Mouse (Mus musculus) CH12.LX (cell line): ENCODE measurements around the gene Efna4. TPM values are rescaled to one million over a fixed set of nuclear protein-coding genes. Genes with fewer than 3 reads are reported as not detected.

Experiments used
- DNase-seq: peaks from one replicate; pipeline ENCODE4 v3.0.0-alpha.2; 2013; ENCODE audit errors: extremely low read depth
- H3K27ac ChIP-seq: 2 replicates; pipeline ENCODE4 v1.5.1; 2012; ENCODE audit warnings: low read depth, mild to moderate bottlenecking, control low read depth, moderate library complexity; ENCODE audit not compliant: insufficient read depth
- H3K27me3 ChIP-seq: replicated peaks from 2 replicates; pipeline ENCODE3; 2012; ENCODE audit warnings: inconsistent platforms
- H3K36me3 ChIP-seq, 2 experiments: replicated peaks in 1 of 2; 2 replicates each; pipeline versions ENCODE3 to v1.6.1; 2012; ENCODE audit warnings: inconsistent platforms in 1 of 2, low read length in 1 of 2, mild to moderate bottlenecking in 1 of 2, mixed read lengths in 1 of 2, moderate library complexity in 1 of 2; ENCODE audit not compliant: control insufficient read depth in 1 of 2, insufficient read depth in 1 of 2
- H3K4me1 ChIP-seq, 2 experiments: 2 replicates each; pipeline ENCODE4 v1.6.1; 2012; ENCODE audit warnings: inconsistent platforms in 1 of 2, moderate library complexity in 1 of 2; ENCODE audit not compliant: insufficient read depth in 2 of 2, control insufficient read depth in 1 of 2
- H3K4me2 ChIP-seq: 2 replicates; pipeline ENCODE4 v1.6.1; 2012; ENCODE audit warnings: low read depth, mild to moderate bottlenecking, control low read depth; ENCODE audit not compliant: poor library complexity, insufficient read depth, severe bottlenecking
- H3K4me3 ChIP-seq, 3 experiments: fragments of 150-350 bp in 1 of 3; sonication (generic) in 1 of 3; replicated peaks in 1 of 3; 2 replicates each; pipeline versions ENCODE3 to v1.5.1; 2011 to 2012; ENCODE audit warnings: low read depth in 2 of 3, low read length in 2 of 3, mild to moderate bottlenecking in 2 of 3, moderate library complexity in 2 of 3, control low read depth in 1 of 3, improper control_type of control experiment in 1 of 3, inconsistent platforms in 1 of 3, mixed read lengths in 1 of 3; ENCODE audit not compliant: poor library complexity in 1 of 3
- H3K79me2 ChIP-seq: replicated peaks from 2 replicates; pipeline ENCODE4 v1.6.1; 2012; ENCODE audit warnings: mild to moderate bottlenecking, moderate library complexity; ENCODE audit not compliant: control insufficient read depth, poor library complexity, insufficient read depth, severe bottlenecking; ENCODE audit errors: extremely low read depth
- H3K9ac ChIP-seq: 2 replicates; pipeline ENCODE4 v1.6.1; 2012; ENCODE audit warnings: low read depth, mild to moderate bottlenecking, control low read depth, moderate library complexity; ENCODE audit not compliant: insufficient read depth
- H3K9me3 ChIP-seq: replicated peaks from 2 replicates; pipeline ENCODE3; 2012; ENCODE audit warnings: low read length, inconsistent platforms, mixed read lengths
- CHD2 ChIP-seq: IDR thresholded peaks from 2 replicates; pipeline ENCODE4 v1.6.1; 2011; ENCODE audit warnings: low read length, improper control_type of control experiment
- ELF1 ChIP-seq: IDR thresholded peaks from 2 replicates; pipeline ENCODE4 v1.6.1; 2014; ENCODE audit warnings: low read depth, mild to moderate bottlenecking, inconsistent platforms, low read length, improper control_type of control experiment
- EP300 ChIP-seq: IDR thresholded peaks from 2 replicates; pipeline ENCODE4 v1.6.1; 2011; ENCODE audit warnings: low read length, improper control_type of control experiment
- ETS1 ChIP-seq: conservative IDR thresholded peaks from 2 replicates; pipeline ENCODE4 v1.6.1; 2012; ENCODE audit warnings: low read depth, mild to moderate bottlenecking, inconsistent platforms, low read length, improper control_type of control experiment, moderate library complexity
- GABPA ChIP-seq: IDR thresholded peaks from 2 replicates; pipeline ENCODE4 v1.6.1; 2012; ENCODE audit warnings: low read depth, low read length, improper control_type of control experiment, inconsistent platforms; ENCODE audit not compliant: insufficient replicate concordance
- IRF4 ChIP-seq: IDR thresholded peaks from 2 replicates; pipeline ENCODE4 v1.6.1; 2014; ENCODE audit warnings: low read depth, mild to moderate bottlenecking, inconsistent platforms, low read length, improper control_type of control experiment
- MAFK ChIP-seq: IDR thresholded peaks from 2 replicates; pipeline ENCODE4 v1.6.1; 2011; ENCODE audit warnings: low read length, improper control_type of control experiment; ENCODE audit not compliant: insufficient replicate concordance
- MEF2A ChIP-seq: IDR thresholded peaks from 2 replicates; pipeline ENCODE4 v1.6.1; 2014; ENCODE audit warnings: low read depth, mild to moderate bottlenecking, inconsistent platforms, low read length, improper control_type of control experiment, borderline replicate concordance
- MXI1 ChIP-seq: IDR thresholded peaks from 2 replicates; pipeline ENCODE4 v1.6.1; 2011; ENCODE audit warnings: mild to moderate bottlenecking, low read depth, low read length, improper control_type of control experiment
- MYC ChIP-seq: IDR thresholded peaks from 2 replicates; pipeline ENCODE4 v1.6.1; 2011; ENCODE audit warnings: low read depth, mild to moderate bottlenecking, improper control_type of control experiment, low read length
- NELFE ChIP-seq: IDR thresholded peaks from 2 replicates; pipeline ENCODE4 v1.6.1; 2011; ENCODE audit warnings: low read depth, low read length, improper control_type of control experiment
- NRF1 ChIP-seq: IDR thresholded peaks from 2 replicates; pipeline ENCODE4 v1.6.1; 2014; ENCODE audit warnings: low read depth, mild to moderate bottlenecking, inconsistent platforms, low read length, improper control_type of control experiment, moderate library complexity
- POLR2A ChIP-seq: IDR thresholded peaks from 2 replicates; pipeline ENCODE4 v1.6.1; 2011; ENCODE audit warnings: low read depth, mild to moderate bottlenecking, improper control_type of control experiment, low read length
- POLR2AphosphoS2 ChIP-seq: IDR thresholded peaks from 2 replicates; pipeline ENCODE4 v1.6.1; 2011; ENCODE audit warnings: low read depth, low read length, improper control_type of control experiment
- RCOR1 ChIP-seq: conservative IDR thresholded peaks from 2 replicates; pipeline ENCODE4 v1.6.1; 2012; ENCODE audit warnings: low read depth, mild to moderate bottlenecking, inconsistent platforms, low read length, improper control_type of control experiment
- SIN3A ChIP-seq: IDR thresholded peaks from 2 replicates; pipeline ENCODE4 v1.6.1; 2012; ENCODE audit warnings: low read length, improper control_type of control experiment, inconsistent platforms
- SMC3 ChIP-seq: IDR thresholded peaks from 2 replicates; pipeline ENCODE4 v1.6.1; 2011; ENCODE audit warnings: low read depth, low read length, improper control_type of control experiment
- TBP ChIP-seq: conservative IDR thresholded peaks from 2 replicates; pipeline ENCODE4 v1.6.1; 2011; ENCODE audit warnings: low read depth, low read length, improper control_type of control experiment
- UBTF ChIP-seq: IDR thresholded peaks from 2 replicates; pipeline ENCODE4 v1.6.1; 2012; ENCODE audit warnings: low read depth, mild to moderate bottlenecking, inconsistent platforms, low read length, improper control_type of control experiment, moderate library complexity
- USF2 ChIP-seq: conservative IDR thresholded peaks from 2 replicates; pipeline ENCODE4 v1.6.1; 2011; ENCODE audit warnings: low read depth, low read length, improper control_type of control experiment
- ZKSCAN1 ChIP-seq: IDR thresholded peaks from 2 replicates; pipeline ENCODE4 v1.6.1; 2012; ENCODE audit warnings: low read depth, inconsistent platforms, low read length, improper control_type of control experiment, borderline replicate concordance
- dilution Hi-C: fragments of 300-500 bp; cut with MboI; formaldehyde crosslinking; loops from 2 replicates; pipeline ENCODE4 v1.14.3; 2020; ENCODE audit warnings: low sequenced_read_pairs; ENCODE audit not compliant: extremely low pct_unique_long_range_greater_than_20kb, extremely low pct_ligation_motif_present
- in situ Hi-C: fragments of 300-500 bp; cut with MboI; formaldehyde crosslinking; loops from 3 replicates; pipeline ENCODE4 v1.14.3; 2019; ENCODE audit warnings: low sequenced_read_pairs, low pct_ligation_motif_present, low pct_unique_long_range_greater_than_20kb, mixed read lengths
- polyA plus RNA-seq: library from polyadenylated mRNA; unstranded; fragments of >175 nt; gene quantifications from 2 replicates; pipeline ENCODE4 v1.2.1, GENCODE M21; 2012; ENCODE audit warnings: low read depth; ENCODE audit not compliant: insufficient read length
- total RNA-seq, 2 experiments: library from RNA; depleted of rRNA; stranded (reverse); fragments of 300-350 nt in 1 of 2; fragments of >200 nt in 1 of 2; gene quantifications; 2 replicates each; pipeline ENCODE4 v1.2.3; 2012 to 2014

Gene Efna4
- total and polyA plus RNA-seq, 3 experiments = 1.1 to 2.6 (median 1.1) TPM

- TF ChIP-seq CHD2 (no peak; the same call in 1 of the 2 replicates), NRF1 (no peak), ZKSCAN1 (no peak), MEF2A (no peak), ETS1 (no peak), MAFK (no peak), NELFE (no peak), UBTF (no peak), ELF1 (peak; percentile 17; the same call in 1 of the 2 replicates), RCOR1 (no peak), POLR2A (peak; percentile 36; the same call in 1 of the 2 replicates), MYC (no peak), TBP (no peak), IRF4 (no peak), GABPA (no peak), MXI1 (peak; percentile 43; the same call in 1 of the 2 replicates), USF2 (no peak), SIN3A (no peak)
Measured at GRCm38 (mm10) chr3:89315195-89315929, 22.5 kb downstream of the Efna4 start (continued).

GRCm38 (mm10) chr3:89314791-89315190, 23.0 kb downstream of the Efna4 start:
- Histone ChIP-seq H3K36me3 (no peaks in the 10 kb centered on the region), H3K79me2 (no peaks in the 10 kb centered on the region), H3K9me3 (peaks cover 5% of the 10 kb centered on the region), H3K9ac (no peak overlapping the region), H3K4me3 (peak overlapping the region in 2 of 3 experiments; percentile 45 to 50), H3K27me3 (peaks cover 29% of the 10 kb centered on the region), H3K4me2 (0 out of 2 replicates have a peak overlapping the region, but pooled peaks have one; percentile 58), H3K4me1 (peaks cover 25 to 56% of the 10 kb centered on the region in 2 experiments), H3K27ac (no peak overlapping the region)
- TF ChIP-seq POLR2AphosphoS2 (no peak), TBP (no peak), ELF1 (no peak), ZKSCAN1 (no peak), SMC3 (no peak), RCOR1 (no peak), GABPA (no peak), EP300 (no peak)
- no peak for DNase-seq
- in situ Hi-C loops = no loop called here
- dilution Hi-C loops = no loop called here
